ENCODE assay signal across 8 mouse cellular contexts in the genomic region with DNA sequence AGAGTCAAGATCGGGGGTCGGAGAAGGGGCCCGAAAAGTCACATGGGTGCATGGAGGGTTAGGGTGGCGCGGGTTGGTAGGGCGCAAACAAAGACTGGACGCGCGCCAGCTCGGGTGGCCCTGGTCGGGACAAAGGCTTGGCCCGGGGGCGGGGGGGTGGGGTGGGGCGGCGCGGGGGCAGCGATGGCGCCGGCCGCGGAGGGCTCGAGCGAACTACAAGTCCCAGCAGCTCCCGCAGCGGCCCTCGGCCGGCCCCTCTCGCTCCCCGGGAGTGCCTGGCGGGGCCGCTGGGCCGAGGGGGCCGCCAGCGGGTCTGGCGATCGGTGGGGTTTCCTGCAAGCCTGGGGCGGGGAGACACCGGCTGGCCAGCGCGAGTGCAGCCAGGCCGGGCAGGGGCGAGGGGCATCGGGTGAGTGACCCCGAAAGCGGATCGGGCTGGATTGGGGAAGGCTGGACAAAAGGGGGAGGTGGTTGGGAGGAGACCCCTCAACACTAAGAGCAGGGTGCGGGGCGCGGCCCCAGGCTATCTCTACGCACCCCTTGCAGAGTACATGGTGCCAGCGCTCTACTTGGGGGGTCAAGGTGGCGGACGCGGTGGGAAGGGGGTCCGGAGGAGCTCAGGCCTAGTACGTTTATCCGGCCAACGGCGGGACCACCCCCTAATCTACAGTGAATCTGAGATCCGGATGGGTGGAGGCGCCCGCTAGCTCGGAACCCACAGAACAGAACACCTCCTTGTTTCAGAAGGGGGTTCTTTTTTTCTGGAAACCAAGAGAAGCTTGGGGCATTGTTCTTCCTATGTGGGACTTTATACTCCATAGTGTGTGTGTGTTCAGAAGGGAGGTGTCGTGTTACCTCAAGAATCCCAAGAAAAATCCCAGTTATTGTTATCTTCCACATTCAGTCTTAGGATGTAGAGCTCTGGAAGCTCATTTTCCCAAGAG. TPM values are rescaled to one million over a fixed set of nuclear protein-coding genes. Genes with fewer than 3 reads are reported as not detected.
DNase-seq lines count a peak whose midpoint lies in the region; ATAC-seq and TF ChIP-seq lines count a peak whose summit lies in the region.

Gene Zfp358 (plus strand): TSS at position 238 of the 944 bp plus-strand sequence.

- TF ChIP-seq POLR2A in bone marrow, adult 2 months (IDR thresholded peaks at IDR 0.05; ENCODE audit: borderline replicate concordance, control insufficient read depth, low read depth, low read length): peak; percentile 20; the same call in 1 of the 2 replicates

- H3K36me3 ChIP-seq in forebrain, embryonic 10.5 days (replicated peaks): peaks cover 42% of the 10 kb centered on the region
- H3K36me3 ChIP-seq in heart, embryonic 14.5 days (ENCODE audit: control insufficient read depth, insufficient read depth, low read length): peaks cover 34% of the 10 kb centered on the region
- H3K36me3 ChIP-seq in liver, embryonic 15.5 days (replicated peaks): peaks cover 11% of the 10 kb centered on the region
- H3K36me3 ChIP-seq in neural tube, embryonic 11.5 days (ENCODE audit: control insufficient read depth, insufficient read depth, low read length): peaks cover 19% of the 10 kb centered on the region
- peaks cover 16% of the 10 kb centered on the region for H3K36me3 ChIP-seq in stomach, embryonic 15.5 days

- no peaks in the 10 kb centered on the region; the same call in 1 of the 2 replicates for H3K4me1 ChIP-seq in bone marrow, adult 2 months (ENCODE audit: control insufficient read depth, insufficient read depth, low read length)
- peaks cover 19% of the 10 kb centered on the region for H3K4me1 ChIP-seq in forebrain, embryonic 10.5 days
- H3K4me1 ChIP-seq in heart, embryonic 14.5 days (ENCODE audit: control insufficient read depth in 2 of 2, insufficient read depth in 2 of 2, low read length in 2 of 2): peaks cover 2 to 7% of the 10 kb centered on the region in 2 experiments; a peak in 3 of 4 replicates
- peaks cover 28% of the 10 kb centered on the region for H3K4me1 ChIP-seq in liver, embryonic 15.5 days (replicated peaks)
- no peaks in the 10 kb centered on the region for H3K4me1 ChIP-seq in neural tube, embryonic 11.5 days (ENCODE audit: control insufficient read depth, insufficient read depth, low read length)
- peaks cover 3% of the 10 kb centered on the region; the same call in 1 of the 2 replicates for H3K4me1 ChIP-seq in stomach, embryonic 15.5 days

- H3K9me3 ChIP-seq in forebrain, embryonic 10.5 days: peaks cover 31% of the 10 kb centered on the region
- H3K9me3 ChIP-seq in heart, embryonic 14.5 days (ENCODE audit: control insufficient read depth, low read length): no peaks in the 10 kb centered on the region
- H3K9me3 ChIP-seq in liver, embryonic 15.5 days (replicated peaks): no peaks in the 10 kb centered on the region
- peaks cover 5% of the 10 kb centered on the region; the same call in 1 of the 2 replicates for H3K9me3 ChIP-seq in neural tube, embryonic 11.5 days (ENCODE audit: control insufficient read depth, low read length)
- H3K9me3 ChIP-seq in stomach, embryonic 15.5 days: no peaks in the 10 kb centered on the region

- peak within 1 kb of the TSS; percentile 88 for H3K4me2 ChIP-seq in heart, embryonic 14.5 days (ENCODE audit: low read length)
- H3K4me2 ChIP-seq in liver, embryonic 15.5 days: peak within 1 kb of the TSS; percentile 83
- H3K4me2 ChIP-seq in neural tube, embryonic 11.5 days (ENCODE audit: low read depth): peak within 1 kb of the TSS; percentile 61
- peak within 1 kb of the TSS; percentile 67 for H3K4me2 ChIP-seq in stomach, embryonic 15.5 days

- TF ChIP-seq CTCF in bone marrow, adult 2 months (IDR thresholded peaks at IDR 0.05; ENCODE audit: control insufficient read depth, insufficient read depth, low read length): no peak

- no peaks in the 10 kb centered on the region for H3K27me3 ChIP-seq in forebrain, embryonic 10.5 days (ENCODE audit: poor library complexity, severe bottlenecking)
- H3K27me3 ChIP-seq in heart, embryonic 14.5 days (ENCODE audit: control insufficient read depth, insufficient read depth, low read length): no peaks in the 10 kb centered on the region
- H3K27me3 ChIP-seq in liver, embryonic 15.5 days: peaks cover 16% of the 10 kb centered on the region
- no peaks in the 10 kb centered on the region for H3K27me3 ChIP-seq in neural tube, embryonic 11.5 days (ENCODE audit: control insufficient read depth, insufficient read depth, low read length)
- H3K27me3 ChIP-seq in stomach, embryonic 15.5 days (replicated peaks): no peaks in the 10 kb centered on the region

- H3K27ac ChIP-seq in bone marrow, adult 2 months (ENCODE audit: control insufficient read depth, insufficient read depth, low read depth, low read length, poor library complexity): no peak within 1 kb of the TSS; the same call in 1 of the 2 replicates
- H3K27ac ChIP-seq in forebrain, embryonic 10.5 days: peak within 1 kb of the TSS; percentile 99
- H3K27ac ChIP-seq in heart, embryonic 14.5 days (replicated peaks in 1 of 2; ENCODE audit: control insufficient read depth in 1 of 2, insufficient read depth in 1 of 2, low read depth in 2 of 2, low read length in 2 of 2): peak within 1 kb of the TSS; percentile 20 to 82
- H3K27ac ChIP-seq in liver, embryonic 15.5 days (replicated peaks): 0 out of 2 replicates have a peak within 1 kb of the TSS, but pooled peaks have one; percentile 20
- H3K27ac ChIP-seq in neural tube, embryonic 11.5 days (ENCODE audit: low read depth, low read length): peak within 1 kb of the TSS; percentile 3
- peak within 1 kb of the TSS; percentile 85 for H3K27ac ChIP-seq in stomach, embryonic 15.5 days

- peak; percentile 87 for ATAC-seq in heart, embryonic 14.5 days (ENCODE audit: insufficient number of reproducible peaks, insufficient read depth, low FRiP score, low read depth)
- ATAC-seq in liver, embryonic 15.5 days (ENCODE audit: insufficient read depth): peak; percentile 67
- ATAC-seq in neural tube, embryonic 11.5 days (ENCODE audit: insufficient read depth, low FRiP score, low TSS enrichment): peak; percentile 93
- peak; percentile 88 for ATAC-seq in stomach, embryonic 15.5 days (ENCODE audit: insufficient read depth, low FRiP score, low read depth)

- H3K9ac ChIP-seq in heart, embryonic 14.5 days (ENCODE audit: low read length): peak within 1 kb of the TSS; percentile 99
- H3K9ac ChIP-seq in liver, embryonic 15.5 days: peak within 1 kb of the TSS; percentile 71
- H3K9ac ChIP-seq in neural tube, embryonic 11.5 days (ENCODE audit: low read length): peak within 1 kb of the TSS; percentile 81
- peak within 1 kb of the TSS; percentile 99 for H3K9ac ChIP-seq in stomach, embryonic 15.5 days

- peak; percentile 67 to 72 for DNase-seq in B cell, adult 2 months
- peak; percentile 86 for DNase-seq in forebrain, embryonic 10.5 days (ENCODE audit: extremely low spot score, low spot score)
- DNase-seq in kidney, postnatal 10 days: peak; percentile 89
- DNase-seq in neural tube, embryonic 11.5 days (ENCODE audit: low spot score): peak; percentile 89

- H3K4me3 ChIP-seq in bone marrow, adult 2 months (replicated peaks; ENCODE audit: control insufficient read depth, low read depth, low read length): peak within 1 kb of the TSS; percentile 91
- H3K4me3 ChIP-seq in forebrain, embryonic 10.5 days: peak within 1 kb of the TSS; percentile 92
- H3K4me3 ChIP-seq in heart, embryonic 14.5 days (ENCODE audit: control insufficient read depth in 1 of 2, insufficient read depth in 1 of 2, low read depth in 1 of 2, low read length in 2 of 2): peak within 1 kb of the TSS; percentile 67 to 94
- H3K4me3 ChIP-seq in liver, embryonic 15.5 days (replicated peaks): peak within 1 kb of the TSS; percentile 70
- peak within 1 kb of the TSS; percentile 61 for H3K4me3 ChIP-seq in neural tube, embryonic 11.5 days (ENCODE audit: low read depth, low read length)
- peak within 1 kb of the TSS; percentile 96 for H3K4me3 ChIP-seq in stomach, embryonic 15.5 days (replicated peaks)

- 1% methylated on average over 64 of the region's 64 CpGs for WGBS in bone marrow, adult 2 months
- under 1% methylated on average over 49 of the region's 64 CpGs for WGBS in forebrain, embryonic 10.5 days
- WGBS in heart, embryonic 14.5 days: 1% methylated on average over 55 of the region's 64 CpGs
- under 1% methylated on average over 64 of the region's 64 CpGs for WGBS in liver, embryonic 15.5 days (ENCODE audit: insufficient replicate concordance)
- under 1% methylated on average over 52 of the region's 64 CpGs for WGBS in neural tube, embryonic 11.5 days
- 1% methylated on average over 62 of the region's 64 CpGs for WGBS in stomach, embryonic 15.5 days

RNA-seq across cellular contexts. Expression of gene Zfp358, which starts in this region (rescaled TPM):
- polyA plus RNA-seq in bone marrow, adult 2 months (2011; ENCODE audit: insufficient read depth, insufficient read length, low replicate concordance, missing spikeins): 3.9 and 5.8 TPM in 2 replicates
- polyA plus RNA-seq in forebrain, embryonic 10.5 days (2016; fragmentation: Nextera tagmentation; extraction: Ambion mirVana): 61.6 and 64.8 TPM in 2 replicates
- 11.5 and 17.4 TPM in 2 replicates for polyA plus RNA-seq in heart, embryonic 14.5 days (2014; fragmentation: Nextera tagmentation; extraction: Ambion mirVana)
- 4.8 and 5.8 TPM in 2 replicates for polyA plus RNA-seq in liver, embryonic 15.5 days (2015; fragmentation: Nextera tagmentation; extraction: Ambion mirVana)
- polyA plus RNA-seq in neural tube, embryonic 11.5 days (2014; fragmentation: Nextera tagmentation; extraction: Ambion mirVana): 29.9 and 36.8 TPM in 2 replicates
- 34.5 and 38.6 TPM in 2 replicates for polyA plus RNA-seq in stomach, embryonic 15.5 days (2015; fragmentation: Nextera tagmentation; extraction: Ambion mirVana)
